Mouse (Mus musculus) embryonic fibroblast, embryonic 13.5 days (primary cell): ENCODE measurements at regions not wholly inside any gene's neighbourhood (a gene's known extent, or its start where the extent isn't known, plus 50 kb on each side); places are given as distances from the start of the nearest gene placed in this dataset.

Experiments
- H3K27ac ChIP-seq: 2 replicates; pipeline ENCODE4 v1.5.1; 2012; ENCODE audit warnings: low read length, control low read depth, inconsistent platforms; ENCODE audit not compliant: insufficient read depth
- H3K4me1 ChIP-seq: 2 replicates; pipeline ENCODE4 v1.6.1; 2011; ENCODE audit warnings: low read length; ENCODE audit not compliant: control insufficient read depth, insufficient read depth
- H3K4me3 ChIP-seq: 2 replicates; pipeline ENCODE4 v1.5.1; 2011; ENCODE audit warnings: mild to moderate bottlenecking, control low read depth, low read length; ENCODE audit not compliant: insufficient read depth
- CTCF ChIP-seq: IDR thresholded peaks from 2 replicates; pipeline ENCODE4 v1.5.1; 2011; ENCODE audit warnings: mild to moderate bottlenecking, control low read depth, low read length, moderate library complexity, borderline replicate concordance; ENCODE audit not compliant: insufficient read depth
- POLR2A ChIP-seq: IDR thresholded peaks from 2 replicates; pipeline ENCODE4 v1.6.1; 2011; ENCODE audit warnings: low read depth, mild to moderate bottlenecking, control low read depth, low read length, moderate library complexity

DNA sequence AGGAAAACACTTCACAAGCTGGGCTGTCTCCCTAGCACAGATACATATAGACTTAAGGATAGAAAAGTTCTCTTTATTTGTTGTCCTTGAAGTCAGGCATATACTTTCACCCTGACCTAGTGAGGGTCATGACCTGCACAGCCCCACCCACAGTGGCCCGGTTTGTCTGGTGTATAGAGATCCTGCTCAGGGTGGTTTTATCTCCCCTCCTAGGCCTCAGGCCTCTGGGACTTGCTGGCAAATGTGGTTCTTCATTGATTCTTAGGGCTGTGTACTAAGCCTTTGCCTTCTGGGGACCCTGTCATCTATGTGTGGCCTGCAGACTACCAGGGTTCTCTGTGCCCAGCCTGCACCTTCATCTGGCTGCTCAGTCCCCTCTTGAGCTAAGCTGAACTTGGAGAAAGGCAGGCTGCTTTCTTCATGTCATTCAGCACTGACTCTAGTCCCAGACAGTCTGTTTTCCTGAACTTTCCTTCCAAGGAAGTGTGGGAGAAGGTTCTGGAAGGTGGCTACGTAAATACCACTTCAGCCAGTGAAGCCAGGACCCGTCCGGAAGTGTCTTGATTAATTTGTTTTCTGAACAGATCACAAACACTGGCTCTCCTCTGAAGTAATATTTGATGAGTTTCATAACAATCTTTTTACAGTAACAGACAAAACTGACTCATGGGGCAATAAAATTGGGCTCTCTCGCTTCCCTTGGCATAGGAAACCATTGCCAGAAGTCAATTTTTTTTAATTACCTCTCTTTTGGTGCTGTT, 135.0 kb upstream of the Dapk1 start:
- no peak for TF ChIP-seq POLR2A
- no peak for TF ChIP-seq CTCF
- Histone ChIP-seq H3K4me3 (no peak overlapping the region), H3K27ac (peak overlapping the region; percentile 75), H3K4me1 (peaks cover 6% of the 10 kb centered on the region; the same call in 1 of the 2 replicates)

DNA sequence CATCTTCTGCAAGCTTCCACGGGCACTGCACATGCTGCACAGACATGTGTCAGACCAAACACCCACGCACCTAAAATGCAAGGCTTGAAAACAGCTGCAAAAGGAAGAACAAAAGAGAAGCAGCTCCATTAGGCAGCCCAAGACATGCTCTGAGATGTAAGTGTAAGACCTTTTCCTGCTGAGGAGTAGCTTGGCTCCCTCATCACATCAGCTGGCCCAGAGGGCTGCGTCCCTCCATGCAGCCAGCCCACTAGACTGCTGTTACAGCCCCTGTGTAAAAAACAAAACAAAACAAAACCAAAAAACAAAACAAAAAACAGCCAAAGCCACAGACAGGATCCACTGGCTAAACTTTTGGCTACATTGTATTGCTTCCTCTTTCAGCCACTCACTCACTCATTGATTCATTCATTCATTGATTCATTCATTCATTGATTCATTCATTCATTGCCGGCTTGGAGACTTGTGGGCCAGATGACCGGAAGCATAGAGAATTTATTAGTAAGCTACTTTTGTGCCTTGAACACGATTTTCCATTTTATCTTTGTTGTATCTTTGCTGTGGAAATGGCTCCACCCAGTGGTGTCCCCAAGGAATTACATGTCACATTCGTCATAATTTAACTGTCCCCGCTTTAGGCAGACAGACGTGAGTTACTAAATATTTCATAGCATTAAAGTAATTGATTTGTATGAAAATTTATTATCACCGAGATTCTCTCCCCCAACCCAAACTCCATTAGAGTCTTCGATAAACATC, 133.7 kb upstream of the Dapk1 start:
- Histone ChIP-seq H3K4me1 (peaks cover 6% of the 10 kb centered on the region; the same call in 1 of the 2 replicates), H3K27ac (peak overlapping the region; percentile 75), H3K4me3 (no peak overlapping the region)
- no peak for TF ChIP-seq POLR2A
- no peak for TF ChIP-seq CTCF

DNA sequence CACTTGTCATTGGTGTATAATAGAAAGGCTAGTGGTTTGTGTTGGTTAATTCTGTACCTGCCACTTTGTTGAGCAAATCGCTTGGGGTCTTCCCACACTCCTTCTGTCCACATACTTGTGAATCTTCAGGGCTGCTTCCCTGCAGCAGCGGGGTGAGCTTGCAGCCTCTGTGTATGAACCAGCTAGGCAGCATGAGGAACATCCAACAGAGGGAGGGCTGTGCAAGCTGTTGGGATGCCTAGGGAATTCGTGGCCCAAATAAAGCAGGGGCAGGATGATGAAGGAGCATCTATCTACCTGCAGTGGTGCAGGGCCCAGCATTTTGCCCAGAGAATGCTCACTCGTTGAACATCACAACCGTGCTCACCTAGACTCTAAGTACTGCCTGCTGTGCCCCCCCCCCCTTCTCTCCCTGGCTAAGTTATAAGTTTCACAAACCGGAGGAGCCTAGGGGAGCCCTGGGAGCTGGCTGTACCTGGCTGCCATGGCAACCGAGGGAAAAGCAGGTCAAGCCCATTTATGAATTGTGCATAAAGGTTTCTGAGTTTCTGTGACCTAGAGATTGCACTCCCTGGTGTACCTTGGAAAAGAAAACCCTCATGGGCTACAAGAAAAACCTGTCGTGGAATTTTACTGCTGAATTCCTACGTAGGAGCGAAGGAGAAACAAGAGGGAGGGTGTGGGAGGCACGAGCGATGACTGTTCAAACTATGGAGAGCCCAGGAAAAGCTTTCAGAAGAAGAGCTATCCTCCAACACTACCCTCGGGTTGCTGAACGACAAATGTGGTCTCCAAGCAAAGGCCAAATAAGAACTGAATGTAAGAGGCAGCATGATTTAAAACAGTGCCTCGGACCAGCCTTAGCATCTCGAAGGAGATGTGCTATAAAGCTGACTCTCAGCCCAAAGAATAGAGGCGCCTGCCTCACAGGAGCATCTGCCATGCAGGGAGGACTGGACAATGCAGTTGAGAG, 131.0 kb upstream of the Dapk1 start:
- Histone ChIP-seq H3K4me3 (no peak overlapping the region), H3K4me1 (peaks cover 6% of the 10 kb centered on the region; the same call in 1 of the 2 replicates), H3K27ac (no peak overlapping the region)
- no peak for TF ChIP-seq POLR2A
- TF ChIP-seq CTCF: no peak

DNA sequence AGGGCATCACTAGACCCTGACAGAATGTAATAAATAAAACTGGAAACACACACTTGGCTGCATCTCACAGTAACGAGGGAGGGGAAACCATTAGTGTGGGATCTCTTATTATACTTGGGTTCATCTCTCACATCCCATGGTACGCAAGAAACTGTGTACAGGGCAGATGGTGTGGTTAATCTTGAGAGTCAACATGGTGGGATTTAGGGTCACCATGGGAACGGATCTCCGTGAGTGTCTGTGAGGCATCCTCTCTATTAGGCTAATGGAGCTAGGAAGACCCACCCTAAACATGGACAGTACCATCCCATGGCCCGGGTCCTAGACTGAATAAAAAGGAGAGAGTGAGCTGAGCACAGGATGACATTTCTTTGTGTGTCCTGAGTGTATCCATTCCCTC, 130.1 kb upstream of the Dapk1 start:
- no peak for TF ChIP-seq CTCF
- Histone ChIP-seq H3K27ac (no peak overlapping the region), H3K4me1 (peaks cover 6% of the 10 kb centered on the region; the same call in 1 of the 2 replicates), H3K4me3 (no peak overlapping the region)

DNA sequence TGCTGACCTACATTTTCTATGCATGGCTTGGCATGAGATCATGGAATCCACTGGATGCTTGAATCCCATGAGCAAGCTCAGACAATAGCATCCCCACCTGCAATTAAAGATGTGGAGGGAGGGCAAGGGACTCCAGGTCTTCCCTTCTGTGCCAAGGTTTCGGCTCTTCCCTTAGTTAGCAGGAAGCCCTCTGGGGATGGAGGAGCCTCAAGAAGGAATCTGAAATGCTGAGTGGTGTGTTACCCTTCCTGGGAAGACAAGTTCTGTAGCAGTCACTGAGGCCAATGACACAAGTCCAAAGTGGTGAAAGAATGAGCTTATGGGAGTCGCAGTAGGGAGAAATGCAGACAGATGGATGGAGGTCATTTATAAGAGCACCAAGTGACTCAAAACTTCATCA, 125.4 kb upstream of the Dapk1 start:
- Histone ChIP-seq H3K4me1 (peaks cover 11% of the 10 kb centered on the region), H3K27ac (no peak overlapping the region), H3K4me3 (no peak overlapping the region)
- TF ChIP-seq POLR2A (no peak), CTCF (no peak)

DNA sequence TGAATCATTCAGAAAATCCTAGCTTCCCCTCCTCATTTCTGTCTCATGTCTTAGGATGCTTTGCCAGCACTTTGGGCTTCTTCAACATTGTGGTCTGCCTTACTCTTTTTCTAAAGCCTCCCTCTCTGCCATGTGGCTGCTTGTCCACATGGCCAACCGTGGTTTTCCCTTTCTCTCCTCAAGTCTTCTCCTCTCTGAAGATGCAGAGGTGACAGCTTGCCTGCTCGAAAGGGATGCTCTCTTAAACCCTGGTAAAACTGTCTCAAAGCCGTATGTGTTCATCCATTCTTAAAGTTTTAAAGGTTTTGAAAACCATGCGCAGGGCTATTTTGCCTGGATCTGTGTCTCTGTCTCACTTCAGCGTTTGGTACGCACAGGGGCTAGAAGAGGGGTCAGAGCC, 123.4 kb upstream of the Dapk1 start:
- no peak overlapping the region for H3K4me3 ChIP-seq
- no peak overlapping the region for H3K27ac ChIP-seq
- H3K4me1 ChIP-seq: peaks cover 11% of the 10 kb centered on the region
- no peak for TF ChIP-seq CTCF
- no peak for TF ChIP-seq POLR2A

DNA sequence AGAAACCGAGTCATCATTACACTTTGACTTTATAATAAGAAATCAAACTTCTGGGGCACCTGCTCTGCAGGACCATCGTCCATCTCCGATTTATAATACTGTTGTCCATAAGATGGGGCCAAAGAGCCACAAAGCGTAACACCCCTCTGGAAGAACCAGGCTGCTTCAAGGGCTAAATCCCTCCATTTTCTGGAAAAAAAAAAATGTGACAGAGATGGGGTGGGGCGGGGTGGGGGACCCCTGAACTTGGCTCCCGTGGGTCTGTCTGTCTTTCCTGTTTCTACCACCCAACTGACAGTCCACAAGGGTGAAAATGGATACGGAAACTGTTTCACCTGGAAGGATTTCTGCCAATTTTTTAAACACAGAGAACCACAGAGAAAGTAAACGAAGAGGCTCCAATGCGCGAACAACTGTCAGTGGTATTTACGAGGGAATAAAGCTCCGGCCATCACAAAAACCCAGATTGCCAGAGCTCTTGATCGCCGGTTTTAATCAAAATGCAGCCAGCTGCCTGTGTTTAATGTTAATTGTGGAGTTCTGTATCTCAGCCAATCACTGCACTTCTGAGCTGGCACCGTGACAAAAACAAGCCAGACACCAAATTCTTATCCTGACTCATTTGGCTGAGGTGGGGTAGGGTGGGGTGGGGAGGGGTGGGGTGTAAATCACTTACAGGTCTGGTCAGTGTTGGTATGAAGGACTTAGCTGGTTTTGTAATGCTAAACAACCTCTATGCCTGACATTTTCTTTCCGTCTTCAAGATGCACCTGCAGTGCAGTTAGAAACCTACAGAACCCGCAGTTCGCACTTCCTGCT, 122.5 kb upstream of the Dapk1 start:
- TF ChIP-seq POLR2A (no peak), CTCF (no peak; the same call in 1 of the 2 replicates)
- Histone ChIP-seq H3K4me3 (peak overlapping the region; percentile 36), H3K27ac (no peak overlapping the region), H3K4me1 (peaks cover 11% of the 10 kb centered on the region)

DNA sequence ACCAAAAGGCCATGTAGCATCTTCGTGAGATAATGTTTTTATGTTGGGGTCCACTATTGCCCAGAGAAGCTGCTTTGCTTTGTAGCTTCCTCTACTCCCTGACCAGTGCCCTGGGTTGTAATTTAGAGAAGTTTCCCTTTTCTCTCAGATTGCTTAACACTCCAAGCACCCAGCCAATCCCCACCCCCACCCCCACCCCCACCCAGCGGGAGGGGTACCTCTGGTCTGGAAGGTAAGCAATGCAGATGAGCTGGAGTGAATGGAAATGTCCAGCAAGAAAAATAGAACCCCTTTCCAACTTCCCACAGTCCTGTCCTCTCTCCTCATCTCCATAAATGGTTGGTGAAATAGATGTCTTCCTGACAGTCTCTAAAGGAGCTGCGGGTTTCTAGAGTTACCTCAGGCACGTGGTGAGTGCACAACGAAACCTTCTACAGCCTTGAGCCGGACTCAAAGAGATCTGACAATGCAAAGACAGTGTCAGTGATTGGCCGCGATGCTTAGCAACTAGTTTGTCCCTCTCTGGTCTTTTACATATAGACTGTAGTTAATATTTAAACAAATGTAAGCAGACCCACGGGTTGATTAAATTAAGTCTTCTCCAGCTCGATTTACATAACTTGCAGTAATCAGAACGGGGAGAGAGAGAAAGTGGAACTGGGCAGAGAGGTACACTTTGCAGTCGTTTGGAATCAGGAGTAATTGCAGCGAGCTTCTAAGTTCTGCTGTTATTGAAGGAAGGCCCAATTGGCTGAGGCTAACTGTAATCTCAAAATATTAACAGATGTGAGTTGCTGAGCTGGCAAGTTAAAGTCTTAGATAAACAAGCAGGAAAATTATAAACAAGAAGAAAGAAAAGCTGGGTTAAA, 121.7 kb upstream of the Dapk1 start:
- Histone ChIP-seq H3K4me1 (peaks cover 11% of the 10 kb centered on the region), H3K4me3 (no peak overlapping the region), H3K27ac (no peak overlapping the region; the same call in 1 of the 2 replicates)
- TF ChIP-seq POLR2A (no peak), CTCF (no peak)
